Mouse (Mus musculus) hindbrain, embryonic 13.5 days (tissue): Measurements from ENCODE around the gene Kcnn3. TPM values are rescaled to one million over a fixed set of nuclear protein-coding genes. Genes with fewer than 3 reads are reported as not detected.
A peak's percentile ranks its signal among the peaks of the same experiment; 100 is the strongest.

Experiments used
- ATAC-seq: fragments of 200-750 bp; cut with Nextera tagmentation; 2 replicates; pipeline ENCODE4 v1.8.0; 2017; ENCODE audit warnings: moderate TSS enrichment; ENCODE audit not compliant: low FRiP score
- H3K27ac ChIP-seq: fragments of 300-500 bp; sonication (generic); 2 replicates; pipeline ENCODE4 v1.5.1; 2015; ENCODE audit warnings: inconsistent platforms, mild to moderate bottlenecking, moderate library complexity
- H3K27me3 ChIP-seq: fragments of 300-500 bp; sonication (generic); 2 replicates; pipeline ENCODE4 v1.6.1; 2015; ENCODE audit warnings: mild to moderate bottlenecking, inconsistent platforms
- H3K36me3 ChIP-seq: fragments of 300-500 bp; sonication (generic); 2 replicates; pipeline ENCODE4 v1.6.1; 2015; ENCODE audit warnings: mild to moderate bottlenecking, inconsistent platforms
- H3K4me1 ChIP-seq: fragments of 300-500 bp; sonication (generic); replicated peaks from 2 replicates; pipeline ENCODE4 v1.6.1; 2015; ENCODE audit warnings: inconsistent platforms
- H3K4me2 ChIP-seq: fragments of 300-500 bp; sonication (generic); 2 replicates; pipeline ENCODE4 v1.6.1; 2015; ENCODE audit warnings: inconsistent platforms, mild to moderate bottlenecking, moderate library complexity
- H3K4me3 ChIP-seq: fragments of 300-500 bp; sonication (generic); 2 replicates; pipeline ENCODE4 v1.5.1; 2015; ENCODE audit warnings: mild to moderate bottlenecking, inconsistent platforms
- H3K9ac ChIP-seq: fragments of 300-500 bp; sonication (generic); 2 replicates; pipeline ENCODE4 v1.6.1; 2015; ENCODE audit warnings: mild to moderate bottlenecking, inconsistent platforms
- H3K9me3 ChIP-seq: fragments of 300-500 bp; sonication (generic); 2 replicates; pipeline ENCODE4 v1.6.1; 2016; ENCODE audit warnings: inconsistent platforms
- WGBS: fragments of 180-500 bp; shearing (Covaris S2); methylation state at CpG from one replicate; pipeline ENCODE4 v1.1.7; 2015; 5-methylcytosine and 5-hydroxymethylcytosine counted together
- polyA plus RNA-seq: library from polyadenylated mRNA; unstranded; fragments of >200 nt; fragmentation: Nextera tagmentation; extraction: Ambion mirVana; gene quantifications from 2 replicates; pipeline ENCODE4 v1.2.1, GENCODE M21; 2015

Gene Kcnn3
- polyA plus RNA-seq, 1 experiment from 2014 or later, result 6.6 TPM

DNA sequence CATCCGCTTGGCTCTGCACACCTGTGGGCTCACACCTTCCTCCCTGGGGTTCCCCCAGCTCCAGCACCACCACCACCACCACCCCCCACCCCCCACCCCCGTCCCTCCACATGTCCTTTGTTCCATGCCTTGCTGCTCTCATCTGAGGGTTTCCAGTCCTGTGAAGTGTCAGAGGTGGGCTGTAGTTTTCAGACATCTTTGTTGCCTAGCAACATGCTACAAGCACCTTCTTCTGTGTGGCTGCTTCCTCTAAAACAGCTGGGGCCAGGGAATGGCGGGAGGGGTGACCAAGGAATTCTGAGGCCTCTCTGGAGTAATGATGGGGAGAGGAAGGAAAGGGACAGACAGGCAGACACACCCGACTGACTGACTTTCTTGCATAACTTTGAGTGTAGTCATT lies 106.6 kb downstream of the Kcnn3 start:
- no peaks in the 10 kb centered on the region for H3K36me3 ChIP-seq
- WGBS, result 47% methylated on average over 4 of the region's 4 CpGs
- no peaks in the 10 kb centered on the region for H3K9me3 ChIP-seq
- H3K4me3 ChIP-seq, result no peak overlapping the region
- H3K9ac ChIP-seq, result no peak overlapping the region
- no peak overlapping the region for H3K4me2 ChIP-seq
- no peak for ATAC-seq
- H3K27me3 ChIP-seq, result no peaks in the 10 kb centered on the region
- H3K27ac ChIP-seq, result 0 out of 2 replicates have a peak overlapping the region, but pooled peaks have one; percentile 75
- H3K4me1 ChIP-seq, result peaks cover 54% of the 10 kb centered on the region

DNA sequence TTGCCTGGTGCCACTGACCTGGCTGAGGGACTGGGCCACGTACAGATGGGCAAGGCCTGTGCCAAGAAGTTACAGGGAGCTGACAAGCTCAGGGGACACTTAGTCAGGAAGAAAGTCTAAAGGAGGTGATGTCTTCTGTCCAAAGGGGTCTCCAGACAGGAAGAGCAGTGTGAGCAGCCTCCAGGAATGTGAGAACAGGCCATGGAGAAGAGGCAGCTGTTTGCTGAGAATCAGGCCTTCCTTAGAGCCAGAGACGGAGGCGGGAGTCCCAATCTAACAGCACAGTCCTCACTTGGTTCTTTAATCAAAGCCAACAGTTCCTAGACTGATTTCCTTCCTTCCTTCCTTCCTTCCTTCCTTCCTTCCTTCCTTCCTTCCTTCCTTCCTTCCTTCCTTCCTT lies 109.8 kb downstream of the Kcnn3 start:
- H3K4me3 ChIP-seq, result no peak overlapping the region
- H3K9me3 ChIP-seq, result no peaks in the 10 kb centered on the region
- H3K4me2 ChIP-seq, result no peak overlapping the region
- ATAC-seq, result no peak
- H3K4me1 ChIP-seq, result peaks cover 35% of the 10 kb centered on the region
- WGBS, result 83% methylated on average over 3 of the region's 3 CpGs
- 0 out of 2 replicates have a peak, but pooled peaks cover 3% of the 10 kb centered on the region for H3K27me3 ChIP-seq
- H3K9ac ChIP-seq, result no peak overlapping the region
- H3K36me3 ChIP-seq, result no peaks in the 10 kb centered on the region
- no peak overlapping the region; the same call in 1 of the 2 replicates for H3K27ac ChIP-seq

DNA sequence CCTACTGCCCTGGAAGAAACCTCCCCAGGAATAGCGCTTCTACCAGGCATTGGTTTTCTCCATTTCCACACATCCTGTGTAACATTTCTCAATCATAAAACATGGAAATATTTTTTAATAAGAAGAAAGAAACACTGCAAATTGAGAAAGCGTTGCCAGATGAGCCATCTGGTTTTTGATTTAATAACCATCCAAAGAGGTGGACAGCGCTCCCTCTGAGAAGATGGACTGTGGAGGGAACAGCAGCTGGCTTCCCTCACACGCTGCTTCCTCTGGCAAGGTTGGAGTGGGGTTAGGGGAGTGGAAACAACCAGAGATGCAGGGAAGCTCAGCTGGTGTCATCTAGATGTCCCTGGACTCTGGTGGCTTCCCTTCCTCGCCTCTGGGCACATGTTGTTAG lies 111.8 kb downstream of the Kcnn3 start:
- Histone ChIP-seq H3K27ac (no peak overlapping the region), H3K36me3 (no peaks in the 10 kb centered on the region), H3K27me3 (0 out of 2 replicates have a peak, but pooled peaks cover 3% of the 10 kb centered on the region), H3K9ac (no peak overlapping the region), H3K4me1 (peaks cover 16% of the 10 kb centered on the region), H3K9me3 (no peaks in the 10 kb centered on the region), H3K4me3 (no peak overlapping the region), H3K4me2 (no peak overlapping the region)
- no peak for ATAC-seq
- 75% methylated on average over 5 of the region's 5 CpGs for WGBS

DNA sequence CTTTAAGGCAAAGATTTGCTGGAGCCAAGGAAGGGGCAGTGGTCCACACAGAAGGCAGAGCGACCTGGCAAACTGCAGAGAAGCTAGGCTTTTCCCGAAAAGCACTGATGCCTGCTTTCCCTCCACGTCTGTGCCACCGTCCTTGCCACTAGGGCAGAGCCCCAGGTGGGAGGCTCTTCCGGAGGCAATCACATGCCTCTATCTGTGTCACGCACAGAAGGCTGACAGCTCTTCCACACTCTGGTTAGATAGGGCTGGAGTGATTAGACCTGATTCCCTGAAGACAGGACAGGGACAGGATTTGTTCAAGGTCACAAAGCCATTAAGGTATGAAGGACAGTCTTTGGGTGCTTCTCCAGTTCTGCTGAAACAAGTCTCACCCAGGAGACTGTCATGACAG lies 113.6 kb downstream of the Kcnn3 start:
- H3K9ac ChIP-seq, result no peak overlapping the region
- H3K27ac ChIP-seq, result no peak overlapping the region; the same call in 1 of the 2 replicates
- no peaks in the 10 kb centered on the region for H3K9me3 ChIP-seq
- 74% methylated on average over 6 of the region's 6 CpGs for WGBS
- H3K27me3 ChIP-seq, result 0 out of 2 replicates have a peak, but pooled peaks cover 3% of the 10 kb centered on the region
- no peak overlapping the region for H3K4me2 ChIP-seq
- H3K4me3 ChIP-seq, result no peak overlapping the region
- ATAC-seq, result no peak
- no peaks in the 10 kb centered on the region for H3K36me3 ChIP-seq
- peaks cover 13% of the 10 kb centered on the region for H3K4me1 ChIP-seq

DNA sequence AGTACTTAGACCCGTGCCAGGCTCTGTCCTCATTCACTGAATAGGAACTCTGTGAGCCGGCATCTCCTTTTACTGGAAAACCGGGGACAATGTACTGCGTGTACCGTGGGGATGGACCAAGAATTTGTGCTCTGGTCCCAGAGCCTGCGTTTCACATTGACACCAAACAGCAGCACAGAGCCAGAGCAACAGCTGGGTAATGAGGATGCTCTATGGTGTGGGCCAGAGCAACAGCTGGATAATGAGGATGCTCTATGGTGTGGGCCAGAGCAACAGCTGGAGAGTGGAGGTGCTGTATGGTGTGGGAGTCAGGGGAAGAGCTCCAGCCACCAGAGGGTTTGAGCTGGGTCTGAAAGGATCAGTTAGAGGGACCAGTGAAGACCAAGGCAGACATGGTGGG lies 114.0 kb downstream of the Kcnn3 start:
- H3K27ac ChIP-seq, result no peak overlapping the region
- H3K9ac ChIP-seq, result no peak overlapping the region
- H3K4me2 ChIP-seq, result no peak overlapping the region
- no peaks in the 10 kb centered on the region for H3K36me3 ChIP-seq
- no peaks in the 10 kb centered on the region for H3K9me3 ChIP-seq
- ATAC-seq, result no peak
- H3K4me1 ChIP-seq, result peaks cover 13% of the 10 kb centered on the region
- WGBS, result 88% methylated on average over 6 of the region's 6 CpGs
- H3K27me3 ChIP-seq, result 0 out of 2 replicates have a peak, but pooled peaks cover 3% of the 10 kb centered on the region
- H3K4me3 ChIP-seq, result no peak overlapping the region

DNA sequence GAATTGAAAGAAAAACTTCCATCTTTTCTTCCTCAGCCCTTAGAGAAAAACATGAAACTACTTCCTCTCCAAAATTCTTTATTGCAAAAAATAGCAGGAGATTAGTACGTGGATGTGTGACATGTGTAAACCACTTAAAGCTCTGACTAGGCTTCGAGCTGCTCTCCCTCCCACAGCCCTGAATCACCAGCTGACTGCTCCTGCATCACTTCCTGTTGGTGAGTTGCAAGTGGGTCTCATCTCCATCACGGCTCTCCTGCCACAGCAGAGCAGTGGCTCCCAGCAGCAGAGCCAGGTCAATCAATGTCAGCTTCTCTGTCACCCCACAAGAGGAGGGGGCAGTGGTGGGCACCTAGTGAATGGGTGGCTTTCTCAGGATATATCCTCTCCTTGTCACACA lies 120.8 kb downstream of the Kcnn3 start:
- Histone ChIP-seq H3K9ac (no peak overlapping the region), H3K9me3 (no peaks in the 10 kb centered on the region), H3K4me3 (no peak overlapping the region), H3K4me2 (no peak overlapping the region), H3K4me1 (peaks cover 20% of the 10 kb centered on the region), H3K36me3 (no peaks in the 10 kb centered on the region), H3K27ac (no peak overlapping the region), H3K27me3 (peaks cover 30% of the 10 kb centered on the region)
- 52% methylated on average over 3 of the region's 3 CpGs for WGBS
- no peak for ATAC-seq

DNA sequence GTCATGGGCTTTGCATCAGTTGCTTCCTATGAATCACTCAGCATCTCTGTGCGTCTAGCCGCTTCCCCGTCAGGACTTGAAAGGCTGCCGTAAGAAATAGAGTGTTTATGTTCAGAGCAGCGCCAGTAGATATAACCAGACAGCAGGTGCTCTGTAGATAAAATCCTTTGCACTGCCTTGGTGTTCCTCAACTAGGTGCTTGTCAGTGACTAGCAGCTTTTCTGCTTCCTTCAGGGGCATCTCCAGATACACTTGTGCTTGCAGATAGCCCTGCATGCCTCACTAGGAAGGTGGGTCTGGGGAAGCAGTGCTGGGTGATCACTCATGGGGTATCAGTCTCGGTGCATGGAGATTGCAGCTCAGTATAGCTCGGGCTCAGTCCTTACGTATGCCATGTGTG lies 123.4 kb downstream of the Kcnn3 start:
- 65% methylated on average over 8 of the region's 8 CpGs for WGBS
- ATAC-seq, result no peak
- no peak overlapping the region for H3K4me3 ChIP-seq
- no peak overlapping the region for H3K9ac ChIP-seq
- no peak overlapping the region for H3K4me2 ChIP-seq
- H3K27ac ChIP-seq, result peak overlapping the region; percentile 13; the same call in 1 of the 2 replicates
- H3K4me1 ChIP-seq, result peaks cover 46% of the 10 kb centered on the region
- no peaks in the 10 kb centered on the region for H3K9me3 ChIP-seq
- H3K27me3 ChIP-seq, result peaks cover 35% of the 10 kb centered on the region
- H3K36me3 ChIP-seq, result no peaks in the 10 kb centered on the region

DNA sequence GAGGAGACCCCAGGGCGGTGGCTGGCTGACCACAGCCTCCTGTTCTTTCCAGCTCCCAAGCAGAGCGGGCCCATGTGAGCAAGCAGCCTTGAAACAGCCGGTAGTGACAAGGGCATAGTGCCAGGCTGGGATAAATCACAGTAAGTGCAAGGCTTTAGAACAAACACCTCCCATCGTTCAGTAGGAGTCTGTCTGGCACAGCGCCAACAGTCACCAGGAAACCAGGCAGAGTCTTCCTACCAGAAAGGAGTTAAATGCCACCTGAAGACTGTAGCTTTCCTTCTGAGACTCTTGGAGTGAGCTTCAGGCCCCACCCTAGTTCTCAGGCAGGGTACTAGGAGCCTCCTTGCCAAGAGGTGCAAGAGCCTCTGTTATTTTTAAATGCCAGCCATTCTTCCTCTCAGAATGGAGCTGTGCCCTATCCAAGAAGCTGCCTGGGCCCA lies 126.9 kb downstream of the Kcnn3 start:
- Histone ChIP-seq H3K9ac (no peak overlapping the region), H3K27ac (peak overlapping the region; percentile 91), H3K4me2 (no peak overlapping the region), H3K36me3 (no peaks in the 10 kb centered on the region), H3K27me3 (peaks cover 44% of the 10 kb centered on the region), H3K4me3 (no peak overlapping the region), H3K4me1 (peaks cover 65% of the 10 kb centered on the region), H3K9me3 (no peaks in the 10 kb centered on the region)
- WGBS, result 34% methylated on average over 5 of the region's 5 CpGs
- ATAC-seq, result peak; percentile 54

DNA sequence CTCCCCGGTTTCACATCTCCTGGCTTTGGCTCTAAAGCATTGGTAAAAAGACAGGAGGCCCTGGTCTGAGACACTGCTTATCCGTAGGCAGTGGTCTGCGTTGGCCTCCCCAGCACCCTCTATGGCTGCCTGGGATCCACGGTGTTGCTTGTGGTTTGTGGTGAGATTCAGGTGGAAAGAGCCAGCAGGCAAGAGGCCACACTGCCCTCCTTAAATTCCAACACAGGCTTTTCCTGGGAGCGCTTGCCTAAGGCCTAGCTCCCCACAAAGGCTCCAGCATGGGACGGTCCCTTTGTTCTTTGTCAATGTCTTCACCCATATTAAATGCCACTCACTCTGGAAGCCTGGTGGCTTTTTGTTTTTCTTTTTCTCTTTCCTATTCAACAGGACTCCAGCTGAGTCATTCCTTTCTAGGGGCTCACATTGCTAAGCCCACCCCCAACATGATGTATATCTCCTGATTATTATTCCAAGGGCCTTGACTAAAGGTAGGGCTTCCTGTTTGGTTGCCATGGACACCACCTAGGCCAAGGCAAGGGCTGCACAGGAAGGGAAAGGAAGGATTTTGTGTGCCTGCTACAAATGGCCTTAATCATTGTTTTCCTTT lies 127.4 kb downstream of the Kcnn3 start:
- peaks cover 39% of the 10 kb centered on the region for H3K27me3 ChIP-seq
- ATAC-seq, result peak; percentile 77
- H3K4me3 ChIP-seq, result no peak overlapping the region
- WGBS, result 23% methylated on average over 6 of the region's 6 CpGs
- H3K27ac ChIP-seq, result peak overlapping the region; percentile 91
- H3K36me3 ChIP-seq, result no peaks in the 10 kb centered on the region
- peaks cover 70% of the 10 kb centered on the region for H3K4me1 ChIP-seq
- H3K9ac ChIP-seq, result no peak overlapping the region
- H3K9me3 ChIP-seq, result no peaks in the 10 kb centered on the region
- H3K4me2 ChIP-seq, result no peak overlapping the region

DNA sequence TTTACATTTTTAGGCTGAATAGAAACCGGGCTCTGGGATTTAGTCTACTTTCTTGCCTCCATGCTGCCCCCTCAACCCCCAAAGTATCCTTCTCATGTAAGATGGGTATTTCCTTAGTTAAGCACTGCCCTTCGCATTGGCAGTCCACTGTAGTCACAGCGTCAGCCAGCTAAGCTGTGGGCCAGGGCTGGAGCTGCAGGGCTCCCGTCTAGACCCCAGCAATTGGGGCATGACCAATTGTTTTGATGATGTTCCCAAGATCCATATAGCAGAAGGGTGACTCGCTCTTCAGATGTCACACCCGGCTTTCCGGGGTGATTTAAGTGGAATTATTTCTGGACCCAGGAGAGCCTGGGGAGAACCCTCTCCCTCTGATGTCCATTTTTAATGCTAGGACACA lies 129.9 kb downstream of the Kcnn3 start:
- Histone ChIP-seq H3K36me3 (no peaks in the 10 kb centered on the region), H3K9ac (no peak overlapping the region), H3K4me1 (peaks cover 80% of the 10 kb centered on the region), H3K4me2 (no peak overlapping the region), H3K27ac (no peak overlapping the region), H3K9me3 (no peaks in the 10 kb centered on the region), H3K4me3 (no peak overlapping the region), H3K27me3 (peaks cover 24% of the 10 kb centered on the region)
- 72% methylated on average over 7 of the region's 7 CpGs for WGBS
- no peak for ATAC-seq

DNA sequence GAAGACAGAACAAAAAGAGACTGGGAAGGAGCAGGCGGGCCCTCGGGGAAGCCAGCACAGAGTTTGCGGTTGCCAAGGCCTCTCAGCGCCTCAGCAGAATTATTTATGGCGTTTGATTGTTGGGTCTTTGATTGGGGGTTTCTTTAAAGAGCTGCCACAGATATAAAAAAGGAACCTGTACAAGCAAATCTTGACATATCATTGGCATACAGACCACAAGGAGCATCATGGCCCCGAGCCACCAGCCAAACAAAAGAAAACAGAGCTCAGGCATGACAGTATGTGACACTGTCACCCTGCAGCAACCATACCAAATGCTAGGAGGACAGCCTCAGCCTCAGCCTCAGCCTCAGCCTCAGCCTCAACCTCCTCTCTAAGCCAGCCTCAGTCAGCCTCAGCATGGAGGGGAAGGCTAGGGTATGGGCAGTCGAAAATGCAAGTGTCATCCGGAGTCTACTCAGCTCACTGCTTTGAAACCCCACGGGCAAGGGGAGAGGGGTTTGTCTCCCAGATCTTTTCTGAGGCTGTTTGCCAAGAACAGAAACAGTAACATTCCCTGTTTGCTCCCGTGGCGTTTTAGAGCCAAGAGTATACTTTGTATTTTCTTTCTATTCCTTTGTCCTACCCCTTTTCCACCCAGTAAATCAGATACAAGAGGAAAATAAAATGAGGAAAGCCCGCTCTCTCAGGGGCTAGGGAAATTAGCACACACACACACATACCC lies 133.4 kb downstream of the Kcnn3 start:
- Histone ChIP-seq H3K4me3 (no peak overlapping the region), H3K36me3 (no peaks in the 10 kb centered on the region), H3K9me3 (no peaks in the 10 kb centered on the region), H3K4me2 (no peak overlapping the region), H3K4me1 (peaks cover 49% of the 10 kb centered on the region), H3K27me3 (peaks cover 19% of the 10 kb centered on the region), H3K9ac (no peak overlapping the region), H3K27ac (peak overlapping the region; percentile 71)
- ATAC-seq, result peak; percentile 56; the same call in 1 of the 2 replicates
- WGBS, result 34% methylated on average over 12 of the region's 12 CpGs

DNA sequence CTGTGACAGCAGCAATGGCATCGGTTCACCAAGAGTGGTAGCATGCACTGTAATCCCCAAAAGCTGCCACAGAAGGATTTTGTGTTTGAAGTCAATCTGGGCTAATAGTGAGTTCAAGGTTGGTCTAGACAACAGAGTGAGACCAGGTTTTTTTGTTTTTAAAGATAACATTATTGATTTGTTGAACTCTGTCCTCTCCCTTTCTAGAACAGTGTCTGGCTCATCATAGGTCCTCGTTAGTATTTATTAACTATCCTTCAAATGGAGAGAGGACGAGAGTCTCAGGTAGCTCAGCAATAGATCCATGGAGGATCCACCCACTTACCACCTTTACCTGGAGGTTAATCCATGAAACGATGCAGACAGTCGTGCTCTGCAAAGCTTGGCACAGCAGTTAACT lies 137.1 kb downstream of the Kcnn3 start:
- ATAC-seq, result no peak
- peaks cover 52% of the 10 kb centered on the region for H3K4me1 ChIP-seq
- H3K9me3 ChIP-seq, result no peaks in the 10 kb centered on the region
- no peaks in the 10 kb centered on the region for H3K36me3 ChIP-seq
- H3K4me2 ChIP-seq, result no peak overlapping the region
- no peak overlapping the region for H3K4me3 ChIP-seq
- peaks cover 7% of the 10 kb centered on the region; the same call in 1 of the 2 replicates for H3K27me3 ChIP-seq
- 95% methylated on average over 5 of the region's 5 CpGs for WGBS
- H3K9ac ChIP-seq, result no peak overlapping the region
- H3K27ac ChIP-seq, result no peak overlapping the region

DNA sequence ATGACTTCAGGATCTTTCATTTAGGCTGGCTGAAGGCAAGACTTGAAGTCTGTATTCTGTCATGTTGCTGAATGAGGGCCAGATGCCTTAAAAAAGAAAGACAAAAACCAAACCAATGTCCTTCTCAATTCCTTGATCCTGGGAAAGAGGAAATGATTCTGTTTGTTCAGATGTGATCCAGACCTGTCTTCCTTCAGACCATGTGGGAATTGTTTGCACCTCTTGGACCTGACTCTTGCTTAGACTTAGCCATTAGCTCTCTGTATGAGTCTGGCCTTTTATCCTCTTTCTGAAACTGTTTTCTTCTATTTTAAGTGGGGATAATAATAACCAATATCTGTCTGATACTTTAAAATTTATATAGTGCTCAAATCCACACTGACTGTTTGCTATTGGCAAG lies 138.5 kb downstream of the Kcnn3 start:
- Histone ChIP-seq H3K36me3 (no peaks in the 10 kb centered on the region), H3K9me3 (no peaks in the 10 kb centered on the region), H3K4me1 (peaks cover 40% of the 10 kb centered on the region), H3K9ac (no peak overlapping the region), H3K4me2 (no peak overlapping the region), H3K27ac (0 out of 2 replicates have a peak overlapping the region, but pooled peaks have one; percentile 80), H3K4me3 (no peak overlapping the region), H3K27me3 (peaks cover 7% of the 10 kb centered on the region; the same call in 1 of the 2 replicates)
- ATAC-seq, result no peak
